Comparison of ENCODE assay signal across 9 mouse cellular contexts in the genomic region with DNA sequence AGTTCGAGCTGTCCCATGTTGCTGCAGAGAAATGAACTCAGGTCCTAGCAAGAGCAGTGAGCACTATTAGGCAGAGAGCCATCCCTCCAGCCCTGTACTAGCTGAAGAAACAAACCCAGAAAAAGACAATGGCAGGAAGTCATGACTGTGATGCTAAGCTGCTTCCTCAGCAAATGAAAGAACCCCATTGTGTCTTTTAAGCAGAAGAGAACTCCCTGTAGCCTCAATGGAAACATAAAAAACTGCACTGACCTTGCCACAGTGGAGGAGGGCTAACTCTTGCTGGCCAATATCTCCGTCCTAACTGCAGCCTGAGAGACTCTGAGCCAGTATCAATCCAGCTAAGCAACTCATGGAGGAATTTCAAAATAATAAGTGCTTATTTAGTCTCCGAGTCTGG. TPM values are rescaled to one million over a fixed set of nuclear protein-coding genes. Genes with fewer than 3 reads are reported as not detected.
DNase-seq lines count a peak whose midpoint lies in the region; ATAC-seq and TF ChIP-seq lines count a peak whose summit lies in the region.
"Had no signal": no experiment of that assay in that cellular context is flagged by ENCODE, and none has a peak within 500 bp of the region (broad histone marks: within the 10 kb centered on the region; RNA-seq: fewer than 3 reads in every experiment).

No protein-coding gene starts in this region.

- no peak for TF ChIP-seq CTCF in intestine, postnatal 0 days (IDR thresholded peaks at IDR 0.05; ENCODE audit: low read depth)

- no peaks in the 10 kb centered on the region for H3K27me3 ChIP-seq in intestine, embryonic 14.5 days (replicated peaks; ENCODE audit: control insufficient read depth, insufficient read depth, low read length)
- H3K27me3 ChIP-seq in intestine, postnatal 0 days (replicated peaks; ENCODE audit: control insufficient read depth, insufficient read depth, low read length) = no peaks in the 10 kb centered on the region
- H3K27me3 ChIP-seq in heart, embryonic 10.5 days (ENCODE audit: insufficient read depth, poor library complexity, severe bottlenecking) = no peaks in the 10 kb centered on the region

- no peak overlapping the region for H3K9ac ChIP-seq in intestine, embryonic 14.5 days (ENCODE audit: low read length)
- H3K9ac ChIP-seq in intestine, postnatal 0 days (ENCODE audit: low read depth, low read length) = no peak overlapping the region

- intact Hi-C loops in left cerebral cortex, postnatal 25 days (cut with DNase I) = no loop called here

- no peak overlapping the region for H3K4me2 ChIP-seq in intestine, embryonic 14.5 days (ENCODE audit: low read length)
- no peak overlapping the region for H3K4me2 ChIP-seq in intestine, postnatal 0 days (replicated peaks; ENCODE audit: low read depth)

- no peak for ATAC-seq in intestine, embryonic 14.5 days (replicated peaks; ENCODE audit: low FRiP score, low TSS enrichment, low read depth)
- ATAC-seq in intestine, postnatal 0 days = no peak

- no peak overlapping the region for H3K4me3 ChIP-seq in intestine, embryonic 14.5 days (ENCODE audit: low read depth, low read length)
- H3K4me3 ChIP-seq in intestine, postnatal 0 days (ENCODE audit: low read depth, low read length) = no peak overlapping the region
- H3K4me3 ChIP-seq in heart, embryonic 10.5 days = no peak overlapping the region

- H3K36me3 ChIP-seq in intestine, embryonic 14.5 days (ENCODE audit: control insufficient read depth, insufficient read depth, low read length) = no peaks in the 10 kb centered on the region
- H3K36me3 ChIP-seq in intestine, postnatal 0 days (ENCODE audit: control insufficient read depth, insufficient read depth) = no peaks in the 10 kb centered on the region
- no peaks in the 10 kb centered on the region for H3K36me3 ChIP-seq in heart, embryonic 10.5 days

- H3K27ac ChIP-seq in intestine, embryonic 14.5 days (ENCODE audit: low read depth) = no peak overlapping the region
- no peak overlapping the region for H3K27ac ChIP-seq in intestine, postnatal 0 days (ENCODE audit: low read depth, low read length)
- H3K27ac ChIP-seq in heart, embryonic 10.5 days = peak overlapping the region; percentile 64

- H3K4me1 ChIP-seq in intestine, embryonic 14.5 days (replicated peaks; ENCODE audit: control insufficient read depth, insufficient read depth, low read length) = 0 out of 2 replicates have a peak, but pooled peaks cover 7% of the 10 kb centered on the region
- H3K4me1 ChIP-seq in intestine, postnatal 0 days (replicated peaks; ENCODE audit: control insufficient read depth, insufficient read depth, low read length) = 0 out of 2 replicates have a peak, but pooled peaks cover 4% of the 10 kb centered on the region
- peaks cover 54% of the 10 kb centered on the region for H3K4me1 ChIP-seq in heart, embryonic 10.5 days

- DNase-seq in intestine, embryonic 14.5 days (ENCODE audit: low spot score) = peak; percentile 42
- peak; percentile 30 for DNase-seq in Muller cell, postnatal 12 days (ENCODE audit: inconsistent ontology term)
- peak; percentile 58 for DNase-seq in heart, embryonic 10.5 days (ENCODE audit: low spot score)
- peak; percentile 42 for DNase-seq in lung, postnatal 14 days
- no peak for DNase-seq in left cerebral cortex, postnatal 25 days (ENCODE audit: low spot score in 2 of 2)
- DNase-seq in MN1 (ENCODE audit: low spot score) = no peak
- no peak for DNase-seq in urinary bladder, postnatal 36 days (ENCODE audit: low spot score in 2 of 2)
- DNase-seq: embryo, embryonic 11 days had no signal

- 62% methylated on average over 3 of the region's 3 CpGs for WGBS in intestine, embryonic 14.5 days
- 53% methylated on average over 3 of the region's 3 CpGs for WGBS in intestine, postnatal 0 days
- WGBS in heart, embryonic 10.5 days = 54% methylated on average over 3 of the region's 3 CpGs

- no peaks in the 10 kb centered on the region for H3K9me3 ChIP-seq in intestine, embryonic 14.5 days (ENCODE audit: control insufficient read depth, low read length)
- H3K9me3 ChIP-seq in intestine, postnatal 0 days (ENCODE audit: control insufficient read depth) = no peaks in the 10 kb centered on the region
- no peaks in the 10 kb centered on the region for H3K9me3 ChIP-seq in heart, embryonic 10.5 days

RNA-seq across cellular contexts. Expression of a gene that starts 13.4 kb away (rescaled TPM):
- polyA plus RNA-seq in intestine, embryonic 14.5 days (2014; fragmentation: Nextera tagmentation; extraction: Ambion mirVana) = 5.9 TPM in 2 replicates
- 4.0 and 4.1 TPM in 2 replicates for polyA plus RNA-seq in intestine, postnatal 0 days (2015; fragmentation: Nextera tagmentation; extraction: Ambion mirVana)
- polyA plus RNA-seq in heart, embryonic 10.5 days (2016; fragmentation: Nextera tagmentation; extraction: Ambion mirVana) = 5.9 and 6.2 TPM in 2 replicates
- 100 to 1,000 TPM; 224 to 230 TPM for total RNA-seq in left cerebral cortex, postnatal 25 days (2021)

Comparison
In these comparisons a context has a peak if more than half of its experiments do, and no peak if none do; other contexts are left out.
1. DNase-seq: peak in intestine, embryonic 14.5 days (single experiment), Muller cell, postnatal 12 days (single experiment), heart, embryonic 10.5 days (single experiment) and lung, postnatal 14 days (single experiment); none in left cerebral cortex, postnatal 25 days (0 of 2), MN1 (single experiment) and urinary bladder, postnatal 36 days (0 of 2).